Mouse (Mus musculus) erythroblast, embryonic 14.5 days (primary cell): ENCODE results near the gene Igsf8.

Experiments
- GATA1 ChIP-seq: IDR thresholded peaks from 2 replicates; pipeline ENCODE4 v1.6.1; 2012; ENCODE audit warnings: low read length, inconsistent platforms, mixed read lengths
- TAL1 ChIP-seq: IDR thresholded peaks from 3 replicates; pipeline ENCODE4 v1.6.1; 2012; ENCODE audit warnings: low read length, inconsistent platforms, mixed read lengths

GRCm38 (mm10) chr1:172228209-172228608 is 33.2 kb upstream of the Igsf8 start:
- TF ChIP-seq GATA1: no peak
- no peak for TF ChIP-seq TAL1
